Mouse (Mus musculus): Measurements from ENCODE around the gene Thap7.
"Not testable (repeated sequence)": the region's sequence is repeated elsewhere in the genome, so short reads cannot be mapped to it uniquely, and the experiment has no call there.

Gene Thap7

GRCm38 (mm10) chr16:17532676-17533329 lies 1.9 kb upstream of the Thap7 start:
- DNase-seq (ENCODE audit: extremely low read depth, insufficient read length, low spot score) = no peak

GRCm38 (mm10) chr16:17532271-17532670 lies 1.3 kb upstream of the Thap7 start:
- DNase-seq (ENCODE audit: extremely low read depth, insufficient read length, low spot score) = no peak

- DNase-seq (ENCODE audit: extremely low read depth, insufficient read length, low spot score) = no peak
Measured at GRCm38 (mm10) chr16:17529981-17530586, 852 bp downstream of the Thap7 start.

GRCm38 (mm10) chr16:17528276-17528675 lies 2.7 kb downstream of the Thap7 start:
- DNase-seq (ENCODE audit: extremely low read depth, insufficient read length, low spot score) = peak; percentile 34

GRCm38 (mm10) chr16:17527606-17528005 lies 3.3 kb downstream of the Thap7 start:
- DNase-seq (ENCODE audit: extremely low read depth, insufficient read length, low spot score) = no peak

GRCm38 (mm10) chr16:17526223-17526622 lies 4.7 kb downstream of the Thap7 start:
- no peak for DNase-seq (ENCODE audit: extremely low read depth, insufficient read length, low spot score)

GRCm38 (mm10) chr16:17525524-17525923 lies 5.4 kb downstream of the Thap7 start:
- DNase-seq (ENCODE audit: extremely low read depth, insufficient read length, low spot score) = no peak

- no peak for DNase-seq (ENCODE audit: extremely low read depth, insufficient read length, low spot score)
Measured at GRCm38 (mm10) chr16:17524156-17524555, 6.8 kb downstream of the Thap7 start.

GRCm38 (mm10) chr16:17518910-17519309 lies 12.0 kb downstream of the Thap7 start:
- DNase-seq (ENCODE audit: extremely low read depth, insufficient read length, low spot score) = no peak

GRCm38 (mm10) chr16:17511431-17511830 lies 19.5 kb downstream of the Thap7 start:
- DNase-seq (ENCODE audit: extremely low read depth, insufficient read length, low spot score) = no peak

GRCm38 (mm10) chr16:17510686-17511085 lies 20.2 kb downstream of the Thap7 start:
- DNase-seq (ENCODE audit: extremely low read depth, insufficient read length, low spot score) = no peak

- no peak for DNase-seq (ENCODE audit: extremely low read depth, insufficient read length, low spot score)
Measured at GRCm38 (mm10) chr16:17510143-17510542, 20.8 kb downstream of the Thap7 start.

GRCm38 (mm10) chr16:17509240-17509597 lies 21.7 kb downstream of the Thap7 start:
- no peak for DNase-seq (ENCODE audit: extremely low read depth, insufficient read length, low spot score)

- DNase-seq (ENCODE audit: extremely low read depth, insufficient read length, low spot score) = peak; percentile 95
Measured at GRCm38 (mm10) chr16:17508546-17509239, 22.2 kb downstream of the Thap7 start, which contains the start of gene Lztr1. TSS of gene Lztr1 (plus strand) at chr16:17508688.

- not testable (repeated sequence) for DNase-seq (ENCODE audit: extremely low read depth, insufficient read length, low spot score)
Measured at GRCm38 (mm10) chr16:17508031-17508430, 22.9 kb downstream of the Thap7 start.

GRCm38 (mm10) chr16:17507018-17507552 lies 23.9 kb downstream of the Thap7 start:
- no peak for DNase-seq (ENCODE audit: extremely low read depth, insufficient read length, low spot score)

GRCm38 (mm10) chr16:17502681-17503080 lies 28.3 kb downstream of the Thap7 start:
- DNase-seq (ENCODE audit: extremely low read depth, insufficient read length, low spot score) = no peak

GRCm38 (mm10) chr16:17499249-17499883 lies 31.6 kb downstream of the Thap7 start:
- DNase-seq (ENCODE audit: extremely low read depth, insufficient read length, low spot score) = no peak

GRCm38 (mm10) chr16:17496499-17497305 lies 34.2 kb downstream of the Thap7 start:
- no peak for DNase-seq (ENCODE audit: extremely low read depth, insufficient read length, low spot score)

GRCm38 (mm10) chr16:17491896-17492561 lies 38.9 kb downstream of the Thap7 start:
- no peak for DNase-seq (ENCODE audit: extremely low read depth, insufficient read length, low spot score)

All from 3134 (cell line).